Mouse (Mus musculus) mesoderm, embryonic 11.5 days (tissue): ENCODE data around the gene Ahcyl2.
"Not testable (repeated sequence)": the region's sequence is repeated elsewhere in the genome, so short reads cannot be mapped to it uniquely, and the experiment has no call there.

Experiments
- DNase-seq: peaks from one replicate; pipeline ENCODE4 v3.0.0-alpha.2; 2012; ENCODE audit warnings: low read depth, low spot score

The Ahcyl2 gene

DNA sequence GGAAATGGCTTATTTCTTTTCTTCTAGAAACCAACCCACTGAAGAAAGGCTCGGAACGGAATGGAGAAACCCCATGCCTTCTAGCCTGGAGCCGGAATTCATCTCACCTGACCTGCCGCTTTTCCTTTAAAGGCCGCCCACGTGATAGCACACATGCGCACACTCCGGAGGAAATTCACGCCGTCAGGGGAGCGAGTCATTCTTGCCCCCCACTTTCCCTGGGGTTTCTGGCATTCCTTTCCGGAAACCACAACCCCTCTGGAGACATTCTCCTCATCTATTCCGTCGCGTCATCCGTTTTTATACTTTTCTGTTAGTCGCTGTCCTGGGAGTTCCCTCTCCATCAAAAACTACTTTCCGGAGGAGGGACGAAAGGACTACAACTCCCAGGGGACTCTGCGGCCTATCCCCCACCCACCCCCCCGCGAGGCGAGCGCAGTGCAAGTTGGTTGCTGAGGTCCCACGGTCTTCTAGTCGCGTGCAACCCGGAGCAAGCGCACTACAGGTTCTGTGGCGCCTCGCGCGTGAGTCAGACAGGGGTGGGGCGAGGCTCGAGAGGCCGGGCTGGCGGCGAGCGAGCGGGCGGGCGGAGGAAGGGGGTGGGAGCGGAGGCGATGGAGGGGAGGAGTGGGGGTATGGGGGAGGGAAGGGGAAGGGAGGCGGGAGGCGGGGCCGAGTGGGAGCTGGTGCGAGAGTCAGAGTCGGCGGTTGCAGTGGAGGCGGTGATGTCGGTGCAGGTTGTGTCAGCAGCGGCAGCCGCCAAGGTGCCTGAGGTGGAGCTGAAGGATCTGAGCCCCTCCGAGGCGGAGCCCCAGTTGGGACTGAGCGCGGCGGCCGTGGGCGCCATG is at the start of gene Ahcyl2:
Gene Ahcyl2 (plus strand): TSS at position 199 of the 848 bp plus-strand sequence.
- DNase-seq, result peak; percentile 97

DNA sequence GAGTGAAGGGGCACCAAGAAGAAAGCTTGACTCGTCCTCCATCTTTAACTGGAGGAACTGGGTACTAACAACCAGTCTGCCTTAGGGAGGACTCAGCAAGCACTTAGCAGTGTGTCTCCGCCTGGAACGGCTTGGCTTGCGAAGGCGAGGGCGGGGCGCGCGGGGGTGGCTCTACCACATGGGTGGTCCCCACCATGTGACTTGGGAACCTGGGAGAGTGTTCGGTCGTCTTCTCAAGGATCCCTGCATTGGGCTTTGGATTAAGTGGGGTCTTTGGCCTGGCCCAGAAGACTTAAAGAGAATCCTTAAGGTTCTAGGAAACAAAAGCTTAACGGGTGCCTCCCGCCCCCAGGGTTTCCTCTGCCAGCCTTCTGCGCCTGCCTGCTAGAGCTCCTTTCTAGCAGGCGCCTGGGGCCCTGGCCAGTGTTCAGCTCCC is 48.9 kb upstream of the Ahcyl2 start:
- peak; percentile 57 for DNase-seq

DNA sequence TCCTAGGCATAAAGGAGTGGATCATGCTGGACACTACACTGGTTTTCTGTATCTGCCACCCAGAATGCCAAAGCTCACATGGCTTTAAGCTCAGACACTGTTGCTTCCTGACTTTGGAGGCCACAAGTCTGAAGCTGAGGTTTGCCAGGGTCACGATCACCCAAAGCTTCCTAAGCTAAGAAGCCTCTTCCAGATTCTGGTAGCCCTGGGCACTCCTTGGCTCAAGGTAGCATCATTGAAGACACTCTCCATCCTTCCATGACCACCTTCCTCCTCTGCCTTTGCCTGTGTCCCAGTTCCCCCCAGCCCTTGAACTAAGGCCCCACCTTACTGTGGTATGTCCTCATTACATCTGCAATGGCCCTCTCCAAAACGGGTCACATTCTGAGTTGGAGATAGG is 45.9 kb upstream of the Ahcyl2 start:
- no peak for DNase-seq

DNA sequence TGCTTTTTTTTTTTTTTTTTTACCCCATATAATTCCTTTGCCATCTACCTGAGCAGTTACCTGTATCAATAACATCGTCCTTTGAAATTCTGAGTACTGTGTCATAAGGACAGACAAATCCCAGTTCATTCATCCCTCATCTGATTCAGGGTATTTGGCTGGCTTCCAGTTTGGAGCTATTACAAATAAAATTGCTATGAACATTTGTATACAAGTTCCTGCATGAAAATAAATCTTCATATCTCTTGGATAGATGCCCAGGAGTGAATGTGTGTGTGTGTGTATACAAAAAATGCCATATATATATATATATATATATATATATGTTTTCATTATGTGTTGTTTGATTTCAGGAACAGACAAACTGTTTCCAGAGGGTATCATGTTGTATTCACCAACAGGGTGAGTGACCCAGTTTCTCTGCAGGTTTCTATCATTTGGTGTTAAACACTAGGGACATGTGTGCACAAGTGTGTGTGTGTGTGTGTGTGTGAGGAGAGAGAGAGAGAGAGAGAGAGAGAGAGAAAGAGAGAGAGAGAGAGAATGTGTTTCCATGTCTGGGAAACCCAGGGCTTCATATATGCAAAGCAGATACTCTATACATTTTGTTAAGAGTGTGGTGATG is 41.1 kb upstream of the Ahcyl2 start:
- no peak for DNase-seq

DNA sequence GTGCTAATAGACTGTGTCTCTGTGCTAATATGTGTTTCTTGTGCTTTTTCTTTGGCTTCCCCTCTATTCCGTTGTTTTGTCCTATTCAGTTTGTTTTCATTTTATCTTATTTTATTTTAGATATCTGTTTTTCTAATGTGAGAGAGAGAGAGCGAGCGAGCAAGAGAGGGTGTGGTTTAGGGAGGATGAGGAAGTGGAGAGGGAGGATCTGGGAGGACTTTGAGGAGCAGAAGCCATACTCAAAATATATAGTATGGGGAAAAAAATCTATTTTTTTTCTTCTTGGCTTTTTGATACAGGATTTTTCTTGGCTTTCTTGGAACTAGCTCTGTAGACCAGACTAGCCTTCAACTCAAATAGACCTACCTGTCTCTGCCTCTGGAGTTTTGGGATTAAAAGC is 39.8 kb upstream of the Ahcyl2 start:
- no peak for DNase-seq

DNA sequence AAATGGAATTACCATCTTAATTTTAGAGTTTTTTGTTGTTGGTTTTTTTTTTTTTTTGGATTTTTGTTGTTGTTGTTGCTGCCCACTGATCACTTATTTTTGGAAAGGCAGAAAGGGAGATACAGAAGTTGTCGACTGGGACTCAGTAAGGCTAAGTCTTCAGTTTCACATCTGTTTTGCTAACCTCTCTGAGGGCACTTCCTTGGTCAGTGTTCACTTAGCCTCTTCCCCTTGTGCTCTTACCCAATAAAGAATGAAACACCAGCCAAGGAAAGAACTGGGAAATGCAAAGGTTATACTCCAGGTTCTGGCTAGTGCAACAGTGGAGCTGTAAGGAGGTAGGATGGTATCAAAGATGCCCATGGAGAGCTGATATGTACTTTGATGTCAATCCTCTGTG is 38.3 kb upstream of the Ahcyl2 start:
- no peak for DNase-seq

DNA sequence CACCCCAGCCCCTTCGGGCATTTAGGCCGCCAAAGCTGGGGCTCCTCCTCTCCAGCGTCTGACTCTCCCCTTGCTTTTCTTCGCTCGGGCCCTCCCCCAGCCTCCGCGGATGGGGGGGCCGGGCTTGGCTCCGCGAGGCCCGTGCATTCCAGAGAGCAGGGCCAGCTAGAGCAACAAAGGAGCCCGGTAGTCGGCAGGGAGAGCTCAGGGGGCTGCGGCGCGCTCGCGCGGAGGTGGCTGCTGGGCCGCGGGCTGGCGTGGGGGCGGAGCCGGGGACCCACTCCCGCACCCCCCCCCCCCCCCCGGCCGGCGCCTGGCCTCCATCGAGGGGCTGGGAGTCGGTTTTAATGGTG is 32.5 kb upstream of the Ahcyl2 start, which contains the start of gene Smo:
Gene Smo (plus strand): TSS at position 168 of the 353 bp plus-strand sequence.
- DNase-seq, result peak; percentile 94

DNA sequence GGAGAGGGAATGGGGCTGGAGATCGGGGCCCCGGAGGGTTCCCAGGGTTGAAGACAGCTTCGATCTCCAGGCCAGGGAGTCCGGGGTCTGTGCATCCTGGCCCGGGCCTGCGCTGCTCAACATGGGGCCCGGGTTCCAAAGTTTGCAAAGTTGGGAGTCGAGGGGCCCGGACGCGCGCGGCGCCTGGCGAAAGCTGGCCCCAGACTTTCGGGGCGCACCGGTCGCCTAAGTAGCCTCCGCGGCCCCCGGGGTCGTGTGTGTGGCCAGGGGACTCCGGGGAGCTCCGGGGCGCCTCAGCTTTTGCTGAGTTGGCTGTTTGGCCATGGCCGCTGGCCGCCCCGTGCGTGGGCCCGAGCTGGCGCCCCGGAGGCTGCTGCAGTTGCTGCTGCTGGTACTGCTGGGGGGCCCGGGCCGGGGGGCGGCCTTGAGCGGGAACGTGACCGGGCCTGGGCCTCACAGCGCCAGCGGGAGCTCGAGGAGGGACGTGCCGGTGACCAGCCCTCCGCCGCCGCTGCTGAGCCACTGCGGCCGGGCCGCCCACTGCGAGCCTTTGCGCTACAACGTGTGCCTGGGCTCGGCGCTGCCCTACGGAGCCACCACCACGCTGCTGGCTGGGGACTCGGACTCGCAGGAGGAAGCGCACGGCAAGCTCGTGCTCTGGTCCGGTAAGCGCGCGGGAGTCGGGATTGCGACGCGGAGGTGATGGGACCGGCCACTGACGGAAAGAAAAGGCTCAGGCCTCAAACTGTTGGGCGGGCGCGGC is 31.9 kb upstream of the Ahcyl2 start:
- DNase-seq, result peak; percentile 71

DNA sequence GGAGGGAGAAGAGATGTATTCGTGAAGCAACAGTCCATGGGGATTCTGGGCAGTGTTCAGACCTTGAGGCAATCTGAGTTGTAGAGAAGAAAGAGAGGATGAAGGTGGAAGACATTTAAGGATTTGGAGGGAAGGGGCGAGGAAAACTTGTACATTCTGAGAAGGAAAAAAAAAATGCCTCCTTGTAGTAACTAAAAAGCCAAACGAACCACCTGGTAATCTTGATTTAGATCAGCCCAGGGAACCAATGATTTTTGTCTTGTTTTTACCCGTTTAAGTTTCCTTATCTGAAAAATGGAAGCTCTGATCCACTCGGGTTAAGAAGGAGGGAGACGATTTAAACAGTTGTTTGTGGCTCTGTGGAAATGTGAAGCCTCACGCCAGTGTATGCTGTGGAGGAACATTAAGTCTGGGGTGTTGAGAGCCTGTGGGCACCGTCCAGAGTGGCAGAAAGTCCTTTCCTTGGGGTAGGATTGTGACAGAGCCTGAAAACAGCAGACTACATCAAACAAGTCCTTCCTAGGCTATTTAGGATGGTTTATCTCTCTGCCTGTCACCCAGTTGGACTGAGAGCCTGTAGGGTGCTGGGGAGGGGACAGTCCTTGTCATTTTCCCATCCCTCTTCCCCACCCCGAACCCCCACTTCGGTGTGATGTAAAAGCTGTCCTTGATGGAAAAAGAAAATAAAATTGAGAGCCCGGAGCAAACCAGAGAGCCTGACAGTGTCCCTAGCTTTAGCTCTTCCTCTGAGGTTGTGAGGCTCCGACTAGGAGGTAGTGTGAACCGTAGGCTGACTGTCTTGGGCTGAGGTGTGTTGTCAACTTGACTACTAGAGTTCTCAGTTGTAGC is 31.0 kb upstream of the Ahcyl2 start:
- no peak for DNase-seq

DNA sequence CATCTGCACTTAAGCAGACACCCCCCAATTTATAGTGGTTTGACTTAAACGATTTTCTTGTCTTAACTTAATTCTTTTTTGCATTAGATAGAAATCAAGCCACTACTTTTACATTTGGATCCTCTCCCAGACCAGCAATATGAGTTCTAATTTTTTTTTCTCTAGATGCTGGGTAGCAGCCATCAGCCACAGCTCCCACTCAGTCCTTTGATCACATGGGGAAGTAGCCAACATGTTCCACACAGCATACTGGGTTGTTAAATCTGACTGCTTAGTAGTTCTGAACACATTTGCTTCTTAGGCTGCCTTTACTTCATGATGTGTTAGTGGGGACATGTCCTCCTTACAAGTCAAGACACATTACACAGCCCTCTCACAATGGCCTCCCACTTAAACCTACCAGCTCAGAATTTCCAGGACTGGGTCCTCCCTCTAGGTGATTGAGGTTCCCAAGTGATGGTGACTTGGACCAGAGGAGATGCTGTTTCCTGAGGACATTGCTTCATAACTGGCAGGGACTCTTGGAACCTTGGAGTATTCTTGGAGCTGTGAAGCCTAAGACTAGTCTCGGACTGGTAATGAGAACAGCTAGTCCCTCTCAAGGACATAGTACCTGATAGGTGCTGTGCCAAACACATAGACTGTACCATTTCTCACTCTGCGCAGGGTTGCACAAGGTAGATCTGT is 16.2 kb upstream of the Ahcyl2 start:
- DNase-seq, result no peak

DNA sequence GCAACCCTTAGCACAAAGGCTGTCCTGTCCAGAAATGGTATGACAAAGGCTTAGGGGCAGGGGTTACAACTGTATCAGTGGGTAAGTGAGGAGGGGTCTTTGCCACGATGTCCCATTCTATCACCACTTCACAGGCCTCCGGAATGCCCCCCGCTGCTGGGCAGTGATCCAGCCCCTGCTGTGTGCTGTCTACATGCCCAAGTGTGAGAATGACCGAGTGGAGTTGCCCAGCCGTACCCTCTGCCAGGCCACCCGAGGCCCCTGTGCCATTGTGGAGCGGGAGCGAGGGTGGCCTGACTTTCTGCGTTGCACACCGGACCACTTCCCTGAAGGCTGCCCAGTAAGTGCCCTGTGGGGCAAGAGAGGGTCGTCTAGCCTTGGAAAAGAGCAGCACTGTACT is 14.5 kb upstream of the Ahcyl2 start:
- no peak for DNase-seq

DNA sequence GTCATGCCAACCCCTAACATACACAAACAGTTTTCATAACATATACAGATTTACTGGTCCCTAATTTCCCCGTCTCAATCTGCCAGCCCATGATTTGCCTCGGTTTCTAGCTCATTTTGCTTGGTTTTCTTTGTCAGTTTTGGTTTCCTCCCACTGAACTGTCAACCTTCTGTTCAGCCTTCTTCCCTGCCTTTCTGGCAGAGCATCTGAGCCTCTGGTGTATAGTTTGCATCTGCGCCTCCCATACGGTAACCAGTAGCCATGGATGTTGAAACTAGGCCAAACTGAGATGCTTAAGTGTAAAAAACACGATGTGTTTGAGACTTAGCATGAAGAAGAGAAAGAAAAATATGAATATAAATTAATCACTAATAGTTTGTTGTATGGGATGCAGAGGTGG is 11.8 kb upstream of the Ahcyl2 start:
- DNase-seq, result no peak

DNA sequence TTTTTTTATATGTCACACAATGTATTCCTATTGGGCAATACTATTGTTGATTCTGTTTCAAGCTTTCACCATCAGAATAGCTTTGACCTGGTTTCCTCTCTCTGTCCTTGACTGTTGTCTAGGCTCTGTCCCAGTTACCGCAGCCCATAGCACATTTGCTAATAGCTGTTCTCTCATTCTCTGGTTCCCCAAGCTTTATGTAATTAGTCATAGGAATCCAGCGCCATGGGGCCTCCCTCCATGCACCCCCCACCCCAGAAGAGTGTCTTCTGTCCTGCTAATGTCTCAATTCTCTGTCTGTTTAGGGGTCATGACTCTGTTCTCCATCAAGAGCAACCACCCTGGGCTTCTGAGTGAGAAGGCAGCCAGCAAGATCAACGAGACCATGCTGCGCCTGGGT is 11.3 kb upstream of the Ahcyl2 start:
- no peak for DNase-seq

DNA sequence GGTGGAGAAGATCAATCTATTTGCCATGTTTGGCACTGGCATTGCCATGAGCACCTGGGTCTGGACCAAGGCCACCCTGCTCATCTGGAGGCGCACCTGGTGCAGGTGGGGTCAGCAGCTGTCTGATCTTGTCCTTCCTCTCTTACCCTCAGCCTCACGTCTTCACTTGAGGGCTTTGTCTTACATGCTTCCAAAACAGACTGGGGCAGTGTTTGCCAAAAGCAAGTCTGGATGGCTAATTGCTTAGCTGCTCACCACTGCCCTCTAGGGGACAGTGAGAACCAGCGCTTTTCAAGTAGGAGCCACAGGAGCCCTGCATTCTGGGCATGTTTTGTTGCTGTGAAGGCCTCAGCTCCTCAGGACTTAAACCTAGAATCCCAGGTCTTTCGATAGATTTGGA is 9.4 kb upstream of the Ahcyl2 start:
- peak; percentile 86 for DNase-seq

DNA sequence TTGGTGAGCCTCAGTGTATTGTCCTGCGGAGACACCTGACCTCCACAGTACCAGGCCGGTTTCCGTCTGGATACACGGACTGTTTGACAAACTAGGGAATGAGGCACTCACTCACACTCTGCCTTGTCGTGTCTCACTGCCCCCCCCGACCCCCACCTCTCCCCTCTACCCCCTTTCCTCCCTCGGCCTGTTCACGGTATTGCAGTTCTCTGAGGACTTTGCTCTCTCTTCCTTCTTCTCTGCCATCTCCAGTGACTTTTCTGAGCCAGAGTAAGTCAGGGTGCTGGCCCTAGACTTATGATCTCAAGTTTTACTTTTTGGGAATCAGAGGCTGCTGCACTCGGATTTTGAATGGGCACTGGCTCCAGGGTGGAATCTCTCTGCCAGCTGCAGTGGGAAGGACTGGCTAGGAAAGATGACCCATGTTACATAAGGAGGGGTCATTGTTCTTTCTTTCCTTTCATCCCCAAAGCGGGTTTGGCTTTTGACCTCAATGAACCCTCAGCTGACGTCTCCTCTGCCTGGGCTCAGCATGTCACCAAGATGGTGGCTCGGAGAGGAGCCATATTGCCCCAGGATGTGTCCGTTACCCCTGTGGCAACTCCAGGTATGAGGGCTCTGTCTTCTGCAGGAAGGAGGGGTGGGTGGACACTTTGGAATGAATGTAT is 8.7 kb upstream of the Ahcyl2 start:
- no peak for DNase-seq

DNA sequence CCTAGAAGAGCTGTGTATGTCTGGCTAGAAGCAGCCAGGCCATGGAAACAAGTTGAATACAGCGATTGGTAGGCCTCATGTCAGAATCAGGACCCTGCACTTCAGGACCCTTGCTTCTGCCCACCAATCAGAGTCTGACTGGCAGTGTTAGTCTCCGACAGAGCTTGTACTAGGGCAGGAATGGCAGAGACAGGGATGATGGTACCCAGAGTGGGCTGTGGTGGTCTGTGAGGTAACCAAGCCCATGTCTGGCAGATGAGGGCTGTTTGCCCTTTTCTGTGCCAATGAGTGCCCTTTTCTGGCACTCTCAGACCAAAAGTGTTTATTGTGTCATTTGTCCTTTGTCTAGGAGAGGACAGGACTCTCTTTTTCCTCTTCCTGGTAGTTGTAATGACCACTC is 7.4 kb upstream of the Ahcyl2 start:
- DNase-seq, result not testable (repeated sequence)

DNA sequence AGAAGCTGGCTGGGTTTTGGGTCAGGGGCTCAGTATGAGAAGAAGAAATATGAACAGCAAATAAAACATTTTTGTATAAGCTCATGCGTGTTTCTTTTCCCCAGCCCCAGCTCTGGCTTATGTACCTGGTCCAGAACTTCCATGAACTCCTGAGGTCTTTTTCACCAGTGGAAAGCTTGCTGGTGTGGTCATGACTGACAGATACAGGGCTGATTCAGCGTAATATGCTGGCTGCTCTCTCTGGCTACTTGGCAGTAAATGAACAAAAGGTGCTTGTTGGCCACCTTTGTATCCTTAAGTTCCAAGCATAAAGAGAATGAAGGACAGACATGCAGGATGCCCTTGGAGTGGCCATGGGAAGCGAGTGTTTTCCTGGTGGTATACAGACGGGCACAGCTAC is 6.5 kb upstream of the Ahcyl2 start:
- no peak for DNase-seq

DNA sequence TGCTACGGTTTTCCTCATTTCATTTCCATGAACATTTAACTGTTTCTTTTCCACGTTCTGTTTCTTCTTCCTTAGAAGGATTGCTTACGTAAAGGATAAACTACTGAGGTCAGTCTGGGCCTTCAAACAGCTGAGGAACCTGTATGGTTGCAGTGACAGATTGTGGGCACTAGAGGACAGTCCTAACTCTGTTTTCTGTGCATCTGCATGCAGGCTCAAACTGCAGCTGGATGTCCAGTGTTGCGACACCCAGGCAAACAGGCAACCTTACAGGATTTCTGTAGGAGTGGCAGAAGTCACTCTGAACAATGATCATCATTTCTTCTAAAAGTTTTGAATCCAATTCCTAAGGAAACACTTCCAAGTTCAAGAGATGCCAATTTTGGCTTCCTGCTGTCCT is 5.3 kb upstream of the Ahcyl2 start:
- peak; percentile 42 for DNase-seq

DNA sequence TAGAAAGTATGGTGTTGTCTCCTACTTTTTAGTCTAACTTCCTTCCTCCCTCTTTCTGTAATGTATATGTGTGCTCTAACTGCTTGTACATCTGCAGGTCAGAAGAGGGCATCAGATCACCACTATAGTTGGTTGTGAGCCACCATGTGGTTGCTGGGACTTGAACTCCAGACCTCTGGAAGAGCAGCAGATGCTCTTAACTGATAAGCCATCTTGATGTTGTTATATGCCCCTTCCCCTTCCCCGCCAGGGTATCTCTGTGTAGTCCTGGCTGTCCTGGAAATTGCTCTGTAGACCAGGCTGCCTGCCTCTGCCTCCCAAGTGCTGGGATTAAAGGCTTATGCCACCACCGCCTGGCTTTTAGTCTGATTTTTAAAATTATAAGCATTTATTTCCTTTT is 937 bp upstream of the Ahcyl2 start:
- no peak for DNase-seq

DNA sequence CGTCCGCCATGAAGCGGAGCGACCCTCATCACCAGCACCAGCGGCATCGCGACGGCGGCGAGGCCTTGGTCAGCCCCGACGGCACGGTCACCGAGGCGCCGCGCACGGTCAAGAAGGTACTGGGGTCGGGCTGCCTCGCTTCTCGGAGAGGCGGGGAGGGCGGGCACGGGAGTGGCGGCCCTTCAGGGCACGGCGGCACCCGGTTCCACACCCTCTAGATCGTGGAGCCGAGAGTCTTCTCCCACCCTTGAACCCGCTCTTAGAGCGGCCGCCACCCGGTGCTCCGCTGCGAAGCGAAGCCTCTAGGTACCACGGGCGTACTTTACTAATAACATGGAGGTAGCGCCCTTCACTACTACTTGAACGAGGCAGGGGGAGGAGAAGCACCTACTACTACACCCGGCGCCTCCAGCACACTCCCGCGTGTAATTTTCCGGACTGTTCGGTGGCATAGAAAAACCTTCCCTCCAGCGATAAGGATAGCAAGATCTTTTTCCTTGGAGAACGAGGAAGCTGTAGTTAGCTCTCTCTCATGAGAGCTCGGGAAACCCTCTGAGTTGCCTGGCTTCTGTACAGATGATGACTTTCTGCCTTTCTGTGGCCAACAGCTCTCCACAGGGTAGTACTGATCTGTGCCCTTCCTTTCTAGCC is 1.1 kb downstream of the Ahcyl2 start:
- DNase-seq, result peak; percentile 29
